11 mouse cellular contexts compared by ENCODE assay signal in genomic region chr5:149552742-149553141, GRCm38 (mm10). TPM values are rescaled to one million over a fixed set of nuclear protein-coding genes. Genes with fewer than 3 reads are reported as not detected.
DNase-seq lines count a peak whose midpoint lies in the region; ATAC-seq and TF ChIP-seq lines count a peak whose summit lies in the region.
"Had no signal": no experiment of that assay in that cellular context is flagged by ENCODE, and none has a peak within 500 bp of the region (broad histone marks: within the 10 kb centered on the region; RNA-seq: fewer than 3 reads in every experiment).

No protein-coding gene starts in this region.

- ATAC-seq in common myeloid progenitor, adult 5-6 weeks (replicated peaks; ENCODE audit: low read depth, poor library complexity, severe bottlenecking) = 0 out of 2 replicates have a peak, but pooled peaks have one; percentile 39
- no peak for ATAC-seq in heart, embryonic 12.5 days (ENCODE audit: insufficient number of reproducible peaks, low FRiP score)
- ATAC-seq: midbrain, embryonic 13.5 days had no signal

- H3K79me2 ChIP-seq in MEL (ENCODE audit: control insufficient read depth, insufficient read depth, low read length, poor library complexity) = no peaks in the 10 kb centered on the region

- no peak overlapping the region for H3K9ac ChIP-seq in MEL (ENCODE audit: control insufficient read depth, low read depth, low read length, poor library complexity, severe bottlenecking)
- no peak overlapping the region for H3K9ac ChIP-seq in heart, embryonic 12.5 days
- H3K9ac ChIP-seq: midbrain, embryonic 13.5 days had no signal

- no peaks in the 10 kb centered on the region; a peak in 2 of 4 replicates for H3K27me3 ChIP-seq in MEL (ENCODE audit: control insufficient read depth in 1 of 2, insufficient read depth in 2 of 2, low read length in 2 of 2)
- no peaks in the 10 kb centered on the region for H3K27me3 ChIP-seq in small intestine, adult 2 months (ENCODE audit: control insufficient read depth, insufficient read depth, low read length)
- no peaks in the 10 kb centered on the region for H3K27me3 ChIP-seq in heart, embryonic 12.5 days (replicated peaks)
- H3K27me3 ChIP-seq: midbrain, embryonic 13.5 days had no signal

- no peaks in the 10 kb centered on the region for H3K9me3 ChIP-seq in MEL (replicated peaks; ENCODE audit: insufficient read depth, low read length)
- H3K9me3 ChIP-seq in heart, embryonic 12.5 days (replicated peaks) = no peaks in the 10 kb centered on the region; the same call in 1 of the 2 replicates
- H3K9me3 ChIP-seq: midbrain, embryonic 13.5 days had no signal

- TF ChIP-seq EP300 in MEL (IDR thresholded peaks at IDR 0.05; ENCODE audit: low read depth in 1 of 2, low read length in 2 of 2) = no peak

- H3K4me1 ChIP-seq in MEL (ENCODE audit: control insufficient read depth in 1 of 2, insufficient read depth in 2 of 2, low read length in 2 of 2) = no peaks in the 10 kb centered on the region
- no peaks in the 10 kb centered on the region for H3K4me1 ChIP-seq in small intestine, adult 2 months (ENCODE audit: control insufficient read depth, insufficient read depth, insufficient read length, low read length)
- no peaks in the 10 kb centered on the region; the same call in 1 of the 2 replicates for H3K4me1 ChIP-seq in heart, embryonic 12.5 days (replicated peaks)
- H3K4me1 ChIP-seq: midbrain, embryonic 13.5 days had no signal

- TF ChIP-seq POLR2A in MEL (IDR thresholded peaks at IDR 0.05; ENCODE audit: control insufficient read depth in 1 of 2, insufficient read depth in 1 of 2, low read depth in 1 of 2, low read length in 2 of 2, poor library complexity in 1 of 2) = no peak
- TF ChIP-seq POLR2A in small intestine, adult 2 months (IDR thresholded peaks at IDR 0.05; ENCODE audit: low read depth, low read length) = no peak

- DNase-seq in kidney, postnatal 4 days = peak; percentile 19 to 36
- no peak for DNase-seq in kidney, adult 9 months
- peak; percentile 23 for DNase-seq in MEL (ENCODE audit: low read depth, low spot score)
- no peak for DNase-seq in layer of hippocampus, postnatal 14 days (ENCODE audit: low spot score in 2 of 2)
- no peak for DNase-seq in urinary bladder, adult 18-20 months (ENCODE audit: low spot score in 2 of 2)
- DNase-seq: cerebellum, adult 11-12 months; heart, adult 18-20 months had no signal

- peak; percentile 27 to 56 (median 37); a peak in 5 of 6 replicates for TF ChIP-seq CTCF in MEL (IDR thresholded peaks at IDR 0.05 in 2 of 3, conservative IDR thresholded peaks at IDR 0.05 in 1 of 3; ENCODE audit: control insufficient read depth in 1 of 3, insufficient read depth in 1 of 3, low read depth in 2 of 3, low read length in 3 of 3, poor library complexity in 1 of 3, severe bottlenecking in 1 of 3)
- TF ChIP-seq CTCF in small intestine, adult 2 months (IDR thresholded peaks at IDR 0.05; ENCODE audit: extremely low read depth, insufficient read length, insufficient replicate concordance, low read depth, low read length) = peak; percentile 23; the same call in 1 of the 2 replicates

- TF ChIP-seq RAD21 in MEL (IDR thresholded peaks at IDR 0.05; ENCODE audit: low read depth, low read length) = no peak

- no peak overlapping the region for H3K27ac ChIP-seq in MEL (ENCODE audit: control insufficient read depth, low read depth, low read length)
- no peak overlapping the region for H3K27ac ChIP-seq in small intestine, adult 2 months (ENCODE audit: insufficient read depth, low read depth, low read length)
- H3K27ac ChIP-seq in heart, embryonic 12.5 days (ENCODE audit: poor library complexity, severe bottlenecking) = no peak overlapping the region
- H3K27ac ChIP-seq: midbrain, embryonic 13.5 days had no signal

- H3K36me3 ChIP-seq in MEL (ENCODE audit: control insufficient read depth in 1 of 2, insufficient read depth in 2 of 2, low read length in 2 of 2) = no peaks in the 10 kb centered on the region
- no peaks in the 10 kb centered on the region for H3K36me3 ChIP-seq in small intestine, adult 2 months (ENCODE audit: control insufficient read depth, insufficient read depth, low read length)
- no peaks in the 10 kb centered on the region for H3K36me3 ChIP-seq in heart, embryonic 12.5 days
- H3K36me3 ChIP-seq: midbrain, embryonic 13.5 days had no signal

- no peak overlapping the region for H3K4me2 ChIP-seq in heart, embryonic 12.5 days
- H3K4me2 ChIP-seq: midbrain, embryonic 13.5 days had no signal

- no peak overlapping the region for H3K4me3 ChIP-seq in MEL (ENCODE audit: control insufficient read depth in 1 of 2, insufficient read depth in 1 of 2, low read depth in 2 of 2, low read length in 2 of 2)
- no peak overlapping the region for H3K4me3 ChIP-seq in small intestine, adult 2 months (ENCODE audit: low read depth, low read length)
- no peak overlapping the region for H3K4me3 ChIP-seq in heart, embryonic 12.5 days
- H3K4me3 ChIP-seq: midbrain, embryonic 13.5 days had no signal

- WGBS in small intestine, adult 2 months = 43% methylated on average over 9 of the region's 9 CpGs
- WGBS in heart, embryonic 12.5 days = 41% methylated on average over 9 of the region's 9 CpGs

TF ChIP-seq in MEL, 35 proteins besides CTCF, POLR2A, EP300 and RAD21:
- TF ChIP-seq SMC3 (IDR thresholded peaks at IDR 0.05; ENCODE audit: low read depth, low read length) (0 out of 2 replicates have a peak, but pooled peaks have one; percentile 3), MAZ (IDR thresholded peaks at IDR 0.05; ENCODE audit: low read depth, low read length) (no peak)

RNA-seq across cellular contexts. Expression of gene Wdr95, which starts 24.3 kb away (rescaled TPM):
- not detected in 2 replicates for total RNA-seq in MEL (2012; rRNA removed)
- polyA plus RNA-seq in MEL (2012; ENCODE audit: insufficient read depth in 1 of 2, insufficient read length in 2 of 2, low read depth in 1 of 2, low replicate concordance in 2 of 2, missing spikeins in 1 of 2) = not detected
- total RNA-seq in common myeloid progenitor, adult 5-6 weeks (2017) = not detected in 2 replicates
- polyA plus RNA-seq in small intestine, adult 2 months (2012; rRNA removed) = not detected in 2 replicates
- 1 to 10 TPM; 2.0 to 2.1 TPM for total RNA-seq in layer of hippocampus, postnatal 14 days (2021)
- polyA plus RNA-seq in heart, embryonic 12.5 days (2016; fragmentation: Nextera tagmentation; extraction: Ambion mirVana) = 0.09 TPM in 1 of 2 replicates, not detected in the other
- total RNA-seq: heart, adult 18-20 months had no signal

Comparison
In these comparisons a context has a peak if more than half of its experiments do, and no peak if none do; other contexts are left out.
1. DNase-seq: peak in kidney, postnatal 4 days (2 of 2) and MEL (single experiment); none in kidney, adult 9 months (single experiment), layer of hippocampus, postnatal 14 days (0 of 2) and urinary bladder, adult 18-20 months (0 of 2).